Mouse (Mus musculus) Muller cell, postnatal 12 days (primary cell): ENCODE data around the gene Hexdc.

Experiments used
- DNase-seq: peaks from one replicate; pipeline ENCODE4 v3.0.0-alpha.2; 2015; ENCODE audit errors: inconsistent ontology term

Hexdc gene

DNA sequence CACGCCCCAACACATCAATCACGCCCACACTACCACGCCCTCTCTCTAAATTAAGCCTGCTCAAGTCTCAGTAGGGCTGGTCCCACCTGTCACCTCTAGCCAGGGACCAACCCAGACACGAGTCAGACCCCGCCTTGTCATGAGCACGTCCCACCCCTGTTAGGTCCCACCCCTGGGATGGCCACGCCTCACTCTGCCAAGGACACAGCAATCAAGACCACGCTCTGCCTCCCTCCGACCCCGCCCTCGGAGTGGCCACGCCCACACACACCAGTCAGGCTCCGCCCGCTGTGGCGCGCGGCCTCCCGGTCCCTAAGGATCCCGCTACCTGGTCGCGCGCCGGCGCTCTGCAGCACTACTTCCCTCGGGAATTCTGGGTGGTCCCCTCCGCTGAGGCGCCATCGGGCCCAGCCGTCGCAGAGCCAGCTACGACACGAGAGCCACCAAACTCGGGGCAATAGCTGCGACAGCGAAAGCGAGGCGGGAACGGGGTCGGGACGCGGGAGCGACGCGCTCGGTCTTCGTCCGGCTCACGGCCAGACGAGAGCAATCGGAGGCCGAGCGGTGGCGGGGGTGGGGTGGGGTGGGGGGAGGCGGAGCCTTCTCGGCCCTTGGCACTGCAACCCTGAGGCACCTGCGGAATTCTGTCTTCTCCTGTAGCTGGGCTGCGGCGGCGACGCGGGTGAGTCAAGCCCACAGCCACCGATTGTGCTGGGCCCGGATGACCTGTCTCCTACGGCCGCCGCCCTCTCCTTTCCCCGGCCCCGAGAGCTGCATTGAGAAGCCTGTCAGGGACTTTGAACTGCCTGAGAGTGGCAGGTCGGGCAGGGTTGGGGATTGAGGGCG lies at the start of gene Hexdc, which contains the start of gene Ogfod3:
TSS of gene Hexdc (plus strand) at position 273 of the 846 bp plus-strand sequence.
TSS of gene Ogfod3 (minus strand) at position 551 of the 846 bp plus-strand sequence.
- DNase-seq: peak; percentile 100

DNA sequence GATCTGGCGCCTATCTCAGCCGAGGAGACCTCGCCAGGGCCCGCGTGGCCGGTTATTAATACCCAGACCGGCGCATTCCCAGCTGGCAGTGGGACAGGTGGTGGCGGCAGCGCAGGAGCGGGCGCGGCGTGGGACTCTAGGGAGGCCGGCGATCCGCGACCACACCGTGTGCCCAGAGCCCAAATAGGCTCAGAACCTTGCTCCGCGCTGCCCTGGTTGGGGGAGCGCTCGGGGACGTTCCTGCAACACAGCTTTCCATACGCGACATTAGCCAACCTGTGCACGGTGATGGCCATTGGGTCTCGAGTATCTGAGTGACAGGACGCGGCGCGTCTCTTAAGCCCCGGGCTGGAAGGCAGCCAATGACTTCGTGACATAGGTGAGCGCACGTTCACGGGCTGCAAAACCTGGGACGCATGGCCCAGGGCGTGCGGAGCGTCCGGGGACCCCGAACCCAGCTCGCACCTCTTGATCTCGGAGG lies 47.8 kb upstream of the Hexdc start:
- DNase-seq: peak; percentile 43

GRCm38 (mm10) chr11:121159971-121160370 lies 44.3 kb upstream of the Hexdc start, which contains the start of gene Uts2r:
Uts2r (plus strand) TSS chr11:121160271.
- no peak for DNase-seq

DNA sequence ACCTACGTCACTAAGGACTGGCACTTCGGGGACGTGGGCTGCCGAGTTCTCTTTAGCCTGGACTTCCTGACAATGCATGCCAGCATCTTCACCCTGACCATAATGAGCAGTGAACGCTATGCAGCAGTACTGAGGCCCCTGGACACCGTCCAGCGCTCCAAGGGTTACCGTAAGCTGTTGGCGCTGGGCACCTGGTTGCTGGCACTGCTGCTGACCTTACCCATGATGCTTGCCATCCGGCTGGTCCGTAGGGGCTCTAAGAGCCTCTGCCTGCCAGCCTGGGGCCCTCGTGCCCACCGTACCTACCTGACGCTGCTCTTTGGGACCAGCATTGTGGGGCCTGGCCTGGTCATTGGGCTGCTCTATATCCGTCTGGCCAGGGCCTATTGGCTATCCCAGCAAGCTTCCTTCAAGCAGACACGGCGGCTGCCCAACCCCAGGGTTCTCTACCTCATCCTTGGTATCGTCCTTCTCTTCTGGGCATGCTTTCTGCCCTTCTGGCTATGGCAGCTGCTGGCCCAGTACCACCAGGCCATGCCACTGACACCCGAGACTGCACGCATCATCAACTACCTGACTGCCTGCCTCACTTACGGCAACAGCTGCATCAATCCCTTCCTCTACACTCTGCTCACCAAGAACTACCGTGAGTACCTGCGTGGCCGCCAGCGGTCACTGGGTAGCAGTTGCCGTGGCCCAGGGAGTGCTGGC lies 43.4 kb upstream of the Hexdc start:
- DNase-seq: no peak

- DNase-seq: no peak
Measured at GRCm38 (mm10) chr11:121163751-121164150, 40.5 kb upstream of the Hexdc start.

- DNase-seq: no peak
Measured at GRCm38 (mm10) chr11:121173203-121173602, 31.0 kb upstream of the Hexdc start.

DNA sequence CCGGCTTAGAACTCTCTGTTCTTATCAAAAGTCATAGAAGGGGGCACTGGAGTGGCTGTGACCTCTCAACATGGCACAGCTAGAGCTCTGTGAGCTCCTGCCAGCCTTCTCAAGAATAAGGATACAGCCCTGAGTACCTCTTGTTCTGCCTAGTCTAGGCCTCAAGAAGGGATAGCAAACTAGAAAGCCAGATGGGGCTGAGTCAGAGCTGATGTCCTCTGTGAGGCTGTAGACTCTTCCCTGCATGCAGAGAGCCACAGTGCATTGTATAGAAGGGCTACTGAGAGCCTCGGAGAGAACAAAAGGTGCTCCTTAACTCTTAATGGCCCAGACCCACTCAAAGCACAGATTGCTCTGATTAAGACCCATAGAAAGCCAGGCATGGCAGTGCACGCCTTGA lies 30.0 kb upstream of the Hexdc start:
- DNase-seq: no peak

DNA sequence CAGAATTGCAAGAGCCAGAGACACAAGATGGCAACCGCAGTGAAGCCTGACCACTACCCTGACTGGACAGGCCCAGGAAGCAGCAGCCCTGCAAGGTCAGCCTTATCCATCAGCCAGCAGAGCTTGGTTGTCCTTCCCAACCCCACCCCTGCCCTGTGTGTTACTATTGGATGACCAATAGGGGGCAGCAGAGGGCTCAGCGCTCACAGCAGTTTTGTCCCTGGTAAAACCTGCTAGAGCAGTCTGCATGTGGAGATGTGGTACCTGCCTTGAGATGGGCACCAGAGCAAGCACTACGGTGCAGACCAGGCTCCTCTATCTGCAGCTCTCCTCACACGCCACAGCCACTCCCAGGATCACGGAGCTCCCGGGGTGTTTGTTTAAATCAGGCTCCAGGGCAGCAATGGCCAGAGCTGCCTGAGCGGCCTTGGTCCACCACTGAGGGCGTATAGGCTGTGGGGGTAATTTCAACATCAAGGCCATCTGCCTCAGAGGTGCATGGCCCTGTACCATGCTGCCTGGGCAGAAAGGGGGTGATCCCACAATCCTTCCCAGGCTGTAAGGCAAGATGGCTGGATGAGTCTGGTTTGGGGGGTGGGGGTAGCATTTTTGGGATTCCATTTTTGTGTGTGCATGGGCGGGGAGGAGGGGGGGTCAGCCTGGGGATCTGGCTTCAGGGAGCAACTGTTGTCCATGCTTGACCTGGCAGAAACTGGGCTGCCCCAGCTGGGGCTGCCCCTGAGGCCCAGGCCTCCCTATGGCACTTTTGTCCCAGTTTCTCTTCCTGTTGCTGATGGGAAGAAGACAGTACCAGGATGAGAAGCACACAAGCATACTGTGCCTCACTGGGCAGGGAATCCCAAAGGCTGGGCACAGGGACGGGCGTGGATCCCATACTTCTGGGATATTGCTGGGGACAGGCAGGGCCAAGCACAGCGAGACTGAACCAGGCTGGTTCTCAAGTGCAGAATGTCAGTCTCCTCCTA lies 27.7 kb upstream of the Hexdc start:
- peak; percentile 81 for DNase-seq

DNA sequence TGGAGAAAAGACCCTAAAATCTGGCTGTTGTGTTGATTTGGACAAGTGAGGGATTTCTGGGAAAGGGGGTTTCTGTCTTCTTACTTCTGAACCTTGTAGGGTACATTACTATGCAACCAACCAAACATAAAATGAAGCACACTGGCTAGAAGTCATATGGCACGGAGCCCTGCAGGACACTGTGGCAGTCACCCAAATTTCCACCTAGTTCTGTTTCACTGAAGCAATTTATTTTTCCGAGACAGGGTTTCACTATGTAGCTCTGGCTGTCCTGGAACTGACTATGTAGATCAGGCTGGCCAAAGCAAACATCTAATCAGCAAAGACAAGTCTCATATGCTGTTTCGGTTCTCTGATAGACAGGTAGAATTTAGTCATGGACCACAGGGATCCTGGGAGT lies 14.6 kb upstream of the Hexdc start:
- no peak for DNase-seq

- DNase-seq: no peak
Measured at GRCm38 (mm10) chr11:121192742-121193141, 11.5 kb upstream of the Hexdc start.

GRCm38 (mm10) chr11:121193415-121193814 lies 10.8 kb upstream of the Hexdc start:
- DNase-seq: no peak

DNA sequence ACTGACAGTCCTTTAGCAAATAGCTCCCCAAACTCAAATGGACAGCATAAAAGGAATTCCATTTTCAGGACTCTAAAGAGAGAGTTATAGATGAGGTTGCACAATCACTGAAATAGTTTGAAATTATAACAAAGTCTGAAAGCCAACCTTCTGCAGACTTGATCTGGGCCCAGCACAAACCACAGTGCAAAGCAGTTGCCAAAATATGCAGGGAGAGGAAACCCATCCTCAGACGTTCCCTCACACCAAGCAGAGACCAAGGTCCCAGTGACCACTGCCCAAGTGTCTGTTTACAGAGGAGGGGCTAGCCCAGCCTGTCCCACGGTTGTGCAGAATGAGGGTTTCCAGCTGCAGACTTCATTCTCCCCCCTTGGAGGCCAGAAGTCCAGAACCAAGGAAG lies 5.6 kb upstream of the Hexdc start:
- no peak for DNase-seq

- DNase-seq: no peak
Measured at GRCm38 (mm10) chr11:121199851-121200250, 4.4 kb upstream of the Hexdc start.

DNA sequence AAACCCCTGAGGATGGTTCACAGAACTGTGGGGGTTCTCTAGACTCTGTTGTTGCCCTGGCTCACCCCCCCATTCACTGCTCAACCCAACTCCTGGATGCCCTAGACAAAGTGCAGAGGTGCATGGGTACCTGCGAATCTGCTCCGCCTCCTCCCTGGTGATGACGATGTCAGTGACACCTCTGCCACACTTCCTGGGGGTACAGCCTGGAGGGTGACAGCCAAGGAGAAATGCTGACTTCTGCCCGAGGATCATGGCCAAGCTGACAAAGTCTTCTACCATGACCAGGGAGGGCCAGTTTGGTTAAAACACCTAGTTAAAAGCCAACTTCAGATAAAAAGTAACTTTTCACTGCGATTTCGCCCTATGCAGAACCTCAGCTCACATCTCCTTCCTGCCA lies 3.5 kb upstream of the Hexdc start:
- no peak for DNase-seq

GRCm38 (mm10) chr11:121201436-121202198 lies 2.6 kb upstream of the Hexdc start:
- peak; percentile 20 for DNase-seq

- DNase-seq: no peak
Measured at GRCm38 (mm10) chr11:121203859-121204160, 423 bp upstream of the Hexdc start.

- DNase-seq: no peak
Measured at GRCm38 (mm10) chr11:121216831-121217230, 12.6 kb downstream of the Hexdc start.

DNA sequence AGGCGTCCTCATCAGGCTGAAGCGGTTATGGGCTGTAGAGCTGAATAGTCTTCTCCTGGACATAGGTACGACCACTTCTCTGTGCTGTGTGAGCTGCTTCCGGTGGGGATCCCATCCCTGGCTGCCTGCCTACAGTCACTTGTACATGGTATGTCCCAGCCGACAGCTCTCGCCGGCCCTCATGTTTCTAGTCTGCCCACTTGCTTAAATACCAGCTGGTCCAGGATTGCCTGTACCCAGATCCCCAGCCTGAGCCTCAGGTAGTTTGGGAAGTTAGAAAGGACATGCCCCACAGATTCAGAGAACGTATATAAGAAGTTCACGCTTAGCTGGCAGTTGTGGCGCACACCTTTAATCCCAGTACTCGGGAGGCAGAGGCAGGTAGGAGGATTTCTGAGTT lies 15.5 kb downstream of the Hexdc start:
- DNase-seq: no peak

GRCm38 (mm10) chr11:121220771-121221170 lies 16.5 kb downstream of the Hexdc start:
- no peak for DNase-seq

GRCm38 (mm10) chr11:121221321-121222010 lies 17.2 kb downstream of the Hexdc start:
- DNase-seq: no peak
